ENCODE assay signal across 19 mouse cellular contexts in genomic region chr2:146174173-146174572, GRCm38 (mm10). TPM values are rescaled to one million over a fixed set of nuclear protein-coding genes. Genes with fewer than 3 reads are reported as not detected.
A peak's percentile ranks its signal among the peaks of the same experiment; 100 is the strongest.
DNase-seq lines count a peak whose midpoint lies in the region; ATAC-seq and TF ChIP-seq lines count a peak whose summit lies in the region.
"Had no signal": no experiment of that assay in that cellular context is flagged by ENCODE, and none has a peak within 500 bp of the region (broad histone marks: within the 10 kb centered on the region; RNA-seq: fewer than 3 reads in every experiment).

No protein-coding gene starts in this region.

- H3K9me3 ChIP-seq in embryonic facial prominence, embryonic 14.5 days (ENCODE audit: control insufficient read depth, low read length) = peaks cover 6% of the 10 kb centered on the region; the same call in 1 of the 2 replicates
- H3K9me3 ChIP-seq in embryonic facial prominence, embryonic 10.5 days = peaks cover 6% of the 10 kb centered on the region; the same call in 1 of the 2 replicates
- no peaks in the 10 kb centered on the region for H3K9me3 ChIP-seq in neural tube, embryonic 15.5 days (replicated peaks)
- H3K9me3 ChIP-seq: embryonic facial prominence, embryonic 15.5 days; hindbrain, embryonic 15.5 days; lung, embryonic 15.5 days had no signal

- no peak for TF ChIP-seq CTCF in brain, embryonic 14.5 days (IDR thresholded peaks at IDR 0.05; ENCODE audit: borderline replicate concordance, extremely low read depth, insufficient read depth, insufficient read length)

- no peak overlapping the region for H3K4me3 ChIP-seq in embryonic facial prominence, embryonic 14.5 days (ENCODE audit: low read depth, low read length)
- no peak overlapping the region for H3K4me3 ChIP-seq in embryonic facial prominence, embryonic 10.5 days
- H3K4me3 ChIP-seq in neural tube, embryonic 15.5 days (replicated peaks) = no peak overlapping the region
- H3K4me3 ChIP-seq: embryonic facial prominence, embryonic 15.5 days; hindbrain, embryonic 15.5 days; left cerebral cortex, adult 2 months; lung, embryonic 15.5 days had no signal

- H3K4me2 ChIP-seq in embryonic facial prominence, embryonic 14.5 days (ENCODE audit: low read depth, low read length) = no peak overlapping the region
- no peak overlapping the region for H3K4me2 ChIP-seq in neural tube, embryonic 15.5 days
- H3K4me2 ChIP-seq: embryonic facial prominence, embryonic 15.5 days; hindbrain, embryonic 15.5 days; lung, embryonic 15.5 days had no signal

- peak; percentile 18 for DNase-seq in embryonic facial prominence, embryonic 14.5 days (ENCODE audit: low spot score)
- DNase-seq in embryonic facial prominence, embryonic 10.5 days (ENCODE audit: low spot score) = no peak
- peak; percentile 79 for DNase-seq in brain, embryonic 14.5 days (ENCODE audit: low read depth)
- peak; percentile 17 to 61 for DNase-seq in frontal cortex, postnatal 36 days (ENCODE audit: low spot score in 2 of 2)
- DNase-seq in right cerebral cortex, adult 2 months (ENCODE audit: low spot score in 2 of 2) = peak; percentile 41 to 53
- no peak for DNase-seq in retina, embryonic 14.5 days (ENCODE audit: low spot score)
- no peak for DNase-seq in liver
- DNase-seq: adrenal gland, postnatal 36 days; heart, postnatal 10 days; kidney, postnatal 10 days; midbrain, embryonic 14.5 days; thymus, postnatal 4 days had no signal

- no peaks in the 10 kb centered on the region for H3K27me3 ChIP-seq in embryonic facial prominence, embryonic 14.5 days (replicated peaks; ENCODE audit: control insufficient read depth, insufficient read depth, low read length)
- no peaks in the 10 kb centered on the region for H3K27me3 ChIP-seq in embryonic facial prominence, embryonic 10.5 days (replicated peaks; ENCODE audit: low read depth, poor library complexity, severe bottlenecking)
- H3K27me3 ChIP-seq in neural tube, embryonic 15.5 days (replicated peaks) = no peaks in the 10 kb centered on the region
- H3K27me3 ChIP-seq: embryonic facial prominence, embryonic 15.5 days; hindbrain, embryonic 15.5 days; lung, embryonic 15.5 days had no signal

- H3K9ac ChIP-seq in embryonic facial prominence, embryonic 14.5 days (ENCODE audit: low read depth, low read length) = no peak overlapping the region
- no peak overlapping the region for H3K9ac ChIP-seq in neural tube, embryonic 15.5 days (replicated peaks)
- H3K9ac ChIP-seq: embryonic facial prominence, embryonic 15.5 days; hindbrain, embryonic 15.5 days; lung, embryonic 15.5 days had no signal

- no peak for ATAC-seq in embryonic facial prominence, embryonic 14.5 days (ENCODE audit: low read depth)
- ATAC-seq in neural tube, embryonic 15.5 days (ENCODE audit: low FRiP score) = no peak
- ATAC-seq: intestine, postnatal 0 days had no signal

- TF ChIP-seq POLR2A in brain, embryonic 14.5 days (IDR thresholded peaks at IDR 0.05; ENCODE audit: borderline replicate concordance, extremely low read depth, insufficient read depth, insufficient read length, poor library complexity, severe bottlenecking) = no peak

- WGBS in embryonic facial prominence, embryonic 14.5 days = 78% methylated on average over 7 of the region's 7 CpGs
- WGBS in embryonic facial prominence, embryonic 10.5 days = 91% methylated on average over 7 of the region's 7 CpGs
- 90% methylated on average over 7 of the region's 7 CpGs for WGBS in neural tube, embryonic 15.5 days

- no peaks in the 10 kb centered on the region for H3K4me1 ChIP-seq in embryonic facial prominence, embryonic 14.5 days (ENCODE audit: control insufficient read depth, insufficient read depth, low read length)
- H3K4me1 ChIP-seq in embryonic facial prominence, embryonic 10.5 days = peaks cover 7% of the 10 kb centered on the region
- 0 out of 2 replicates have a peak, but pooled peaks cover 2% of the 10 kb centered on the region for H3K4me1 ChIP-seq in neural tube, embryonic 15.5 days
- H3K4me1 ChIP-seq: embryonic facial prominence, embryonic 15.5 days; hindbrain, embryonic 15.5 days; lung, embryonic 15.5 days had no signal

- H3K27ac ChIP-seq in embryonic facial prominence, embryonic 14.5 days (replicated peaks; ENCODE audit: low read depth, low read length) = no peak overlapping the region
- no peak overlapping the region for H3K27ac ChIP-seq in embryonic facial prominence, embryonic 10.5 days (replicated peaks)
- no peak overlapping the region for H3K27ac ChIP-seq in neural tube, embryonic 15.5 days (replicated peaks)
- H3K27ac ChIP-seq: embryonic facial prominence, embryonic 15.5 days; hindbrain, embryonic 15.5 days; left cerebral cortex, adult 2 months; lung, embryonic 15.5 days had no signal

- H3K36me3 ChIP-seq in embryonic facial prominence, embryonic 14.5 days (ENCODE audit: control insufficient read depth, insufficient read depth, low read length) = no peaks in the 10 kb centered on the region
- H3K36me3 ChIP-seq in embryonic facial prominence, embryonic 10.5 days (replicated peaks) = no peaks in the 10 kb centered on the region
- no peaks in the 10 kb centered on the region for H3K36me3 ChIP-seq in neural tube, embryonic 15.5 days
- H3K36me3 ChIP-seq: embryonic facial prominence, embryonic 15.5 days; hindbrain, embryonic 15.5 days; lung, embryonic 15.5 days had no signal

RNA-seq across cellular contexts. Expression of gene Insm1, which starts 47.5 kb away (rescaled TPM):
- 1.0 and 1.3 TPM in 2 replicates for polyA plus RNA-seq in embryonic facial prominence, embryonic 14.5 days (2014; fragmentation: Nextera tagmentation; extraction: Ambion mirVana)
- 1.5 and 1.9 TPM in 2 replicates for polyA plus RNA-seq in embryonic facial prominence, embryonic 10.5 days (2016; fragmentation: Nextera tagmentation; extraction: Ambion mirVana)
- polyA plus RNA-seq in brain, embryonic 14.5 days (2012; rRNA removed) = 51.1 and 74.2 TPM in 2 replicates
- 0.93 and 1.2 TPM in 2 replicates for polyA plus RNA-seq in neural tube, embryonic 15.5 days (2015; fragmentation: Nextera tagmentation; extraction: Ambion mirVana)
- polyA plus RNA-seq: testis, adult 2 months had no signal

Comparison
In these comparisons a context has a peak if more than half of its experiments do, and no peak if none do; other contexts are left out.
1. DNase-seq: peak in embryonic facial prominence, embryonic 14.5 days (single experiment), brain, embryonic 14.5 days (single experiment), frontal cortex, postnatal 36 days (2 of 2) and right cerebral cortex, adult 2 months (2 of 2); none in embryonic facial prominence, embryonic 10.5 days (single experiment), retina, embryonic 14.5 days (single experiment) and liver (single experiment).
2. RNA of gene Insm1, which starts 47.5 kb away (polyA plus RNA-seq): 51.1 to 74.2 TPM in brain, embryonic 14.5 days; 1.5 to 1.9 TPM in embryonic facial prominence, embryonic 10.5 days, 0.93 to 1.2 TPM in neural tube, embryonic 15.5 days and 1.0 to 1.3 TPM in embryonic facial prominence, embryonic 14.5 days; every median in the first group is over 10 times any median in the second.